Mouse (Mus musculus) stomach, embryonic 15.5 days (tissue): ENCODE measurements around the gene Ccl28. TPM values are rescaled to one million over a fixed set of nuclear protein-coding genes. Genes with fewer than 3 reads are reported as not detected.
"Not testable (repeated sequence)": the region's sequence is repeated elsewhere in the genome, so short reads cannot be mapped to it uniquely, and the experiment has no call there.

ENCODE experiments used
- ATAC-seq: fragments of 200-750 bp; cut with Nextera tagmentation; 2 replicates; pipeline ENCODE4 v1.8.0; 2017; ENCODE audit warnings: low read depth, moderate number of reproducible peaks, moderate TSS enrichment; ENCODE audit not compliant: insufficient read depth, low FRiP score
- H3K27ac ChIP-seq: fragments of 300-500 bp; sonication (generic); 2 replicates; pipeline ENCODE4 v1.5.1; 2015; ENCODE audit warnings: mild to moderate bottlenecking, inconsistent platforms
- H3K27me3 ChIP-seq: fragments of 300-500 bp; sonication (generic); replicated peaks from 2 replicates; pipeline ENCODE4 v1.6.1; 2015; ENCODE audit warnings: inconsistent platforms
- H3K36me3 ChIP-seq: fragments of 300-500 bp; sonication (generic); 2 replicates; pipeline ENCODE4 v1.6.1; 2015; ENCODE audit warnings: inconsistent platforms
- H3K4me1 ChIP-seq: fragments of 300-500 bp; sonication (generic); 2 replicates; pipeline ENCODE4 v1.6.1; 2015; ENCODE audit warnings: inconsistent platforms
- H3K4me2 ChIP-seq: fragments of 300-500 bp; sonication (generic); 2 replicates; pipeline ENCODE4 v1.6.1; 2015; ENCODE audit warnings: mild to moderate bottlenecking, inconsistent platforms
- H3K4me3 ChIP-seq: fragments of 300-500 bp; sonication (generic); replicated peaks from 2 replicates; pipeline ENCODE4 v1.5.1; 2015; ENCODE audit warnings: inconsistent platforms
- H3K9ac ChIP-seq: fragments of 300-500 bp; sonication (generic); 2 replicates; pipeline ENCODE4 v1.6.1; 2015; ENCODE audit warnings: inconsistent platforms
- H3K9me3 ChIP-seq: fragments of 300-500 bp; sonication (generic); 2 replicates; pipeline ENCODE4 v1.6.1; 2016; ENCODE audit warnings: inconsistent platforms
- WGBS: fragments of 180-500 bp; shearing (Covaris S2); methylation state at CpG from one replicate; pipeline ENCODE4 v1.1.7; 2015; 5-methylcytosine and 5-hydroxymethylcytosine counted together
- polyA plus RNA-seq: library from polyadenylated mRNA; unstranded; fragments of >200 nt; fragmentation: Nextera tagmentation; extraction: Ambion mirVana; gene quantifications from 2 replicates; pipeline ENCODE4 v1.2.1, GENCODE M21; 2015

Ccl28 gene
- polyA plus RNA-seq, 1 experiment from 2014 or later: 0.10 TPM

GRCm38 (mm10) chr13:119654734-119655133, 31.1 kb downstream of the Ccl28 start:
- ATAC-seq: no peak
- Histone ChIP-seq H3K4me2 (no peak overlapping the region), H3K27ac (no peak overlapping the region), H3K27me3 (no peaks in the 10 kb centered on the region), H3K9me3 (no peaks in the 10 kb centered on the region), H3K36me3 (no peaks in the 10 kb centered on the region), H3K4me3 (no peak overlapping the region), H3K4me1 (no peaks in the 10 kb centered on the region), H3K9ac (no peak overlapping the region)
- WGBS: 82% methylated on average over 2 of the region's 2 CpGs

GRCm38 (mm10) chr13:119656246-119656645, 32.6 kb downstream of the Ccl28 start:
- Histone ChIP-seq H3K36me3 (no peaks in the 10 kb centered on the region), H3K4me3 (no peak overlapping the region), H3K9ac (no peak overlapping the region), H3K4me2 (no peak overlapping the region), H3K27me3 (no peaks in the 10 kb centered on the region), H3K27ac (no peak overlapping the region), H3K4me1 (no peaks in the 10 kb centered on the region), H3K9me3 (no peaks in the 10 kb centered on the region)
- WGBS: 83% methylated on average over 2 of the region's 2 CpGs
- no peak for ATAC-seq

- no peak for ATAC-seq
- no peaks in the 10 kb centered on the region for H3K36me3 ChIP-seq
- H3K4me2 ChIP-seq: no peak overlapping the region
- H3K4me3 ChIP-seq: no peak overlapping the region
- 79% methylated on average over 6 of the region's 6 CpGs for WGBS
- no peaks in the 10 kb centered on the region for H3K4me1 ChIP-seq
- no peak overlapping the region for H3K9ac ChIP-seq
- H3K27me3 ChIP-seq: no peaks in the 10 kb centered on the region
- no peaks in the 10 kb centered on the region for H3K9me3 ChIP-seq
- H3K27ac ChIP-seq: no peak overlapping the region
Observed at GRCm38 (mm10) chr13:119656846-119657416, 33.3 kb downstream of the Ccl28 start.

- not testable (repeated sequence) for H3K4me3 ChIP-seq, H3K4me1 ChIP-seq, ATAC-seq, H3K9me3 ChIP-seq, H3K27ac ChIP-seq, H3K36me3 ChIP-seq, H3K9ac ChIP-seq, H3K4me2 ChIP-seq, H3K27me3 ChIP-seq
- 65% methylated on average over 7 of the region's 9 CpGs for WGBS
Observed at GRCm38 (mm10) chr13:119661420-119661819, 37.8 kb downstream of the Ccl28 start.

- no peak overlapping the region for H3K4me2 ChIP-seq
- no peak overlapping the region for H3K4me3 ChIP-seq
- no peak overlapping the region for H3K27ac ChIP-seq
- no peak for ATAC-seq
- H3K4me1 ChIP-seq: no peaks in the 10 kb centered on the region
- WGBS: 43% methylated on average over 8 of the region's 8 CpGs
- H3K9ac ChIP-seq: no peak overlapping the region
- H3K9me3 ChIP-seq: no peaks in the 10 kb centered on the region
- H3K27me3 ChIP-seq: no peaks in the 10 kb centered on the region
- no peaks in the 10 kb centered on the region for H3K36me3 ChIP-seq
Observed at GRCm38 (mm10) chr13:119678794-119679193, 55.2 kb downstream of the Ccl28 start.

GRCm38 (mm10) chr13:119679721-119680120, 56.1 kb downstream of the Ccl28 start:
- no peaks in the 10 kb centered on the region for H3K36me3 ChIP-seq
- no peaks in the 10 kb centered on the region for H3K9me3 ChIP-seq
- H3K27ac ChIP-seq: no peak overlapping the region
- no peak overlapping the region for H3K4me3 ChIP-seq
- no peak overlapping the region for H3K4me2 ChIP-seq
- WGBS: 69% methylated on average over 2 of the region's 2 CpGs
- no peaks in the 10 kb centered on the region for H3K27me3 ChIP-seq
- no peaks in the 10 kb centered on the region for H3K4me1 ChIP-seq
- no peak for ATAC-seq
- H3K9ac ChIP-seq: no peak overlapping the region

GRCm38 (mm10) chr13:119681161-119681560, 57.5 kb downstream of the Ccl28 start:
- Histone ChIP-seq H3K27ac (no peak overlapping the region), H3K9ac (no peak overlapping the region), H3K27me3 (no peaks in the 10 kb centered on the region), H3K9me3 (no peaks in the 10 kb centered on the region), H3K4me1 (no peaks in the 10 kb centered on the region), H3K4me2 (no peak overlapping the region), H3K4me3 (no peak overlapping the region), H3K36me3 (no peaks in the 10 kb centered on the region)
- ATAC-seq: no peak
- WGBS: 62% methylated on average over 3 of the region's 3 CpGs

GRCm38 (mm10) chr13:119684416-119685177, 61.0 kb downstream of the Ccl28 start:
- H3K4me2 ChIP-seq: no peak overlapping the region
- no peaks in the 10 kb centered on the region for H3K4me1 ChIP-seq
- WGBS: 55% methylated on average over 11 of the region's 11 CpGs
- H3K4me3 ChIP-seq: no peak overlapping the region
- no peaks in the 10 kb centered on the region for H3K27me3 ChIP-seq
- no peak for ATAC-seq
- no peak overlapping the region for H3K27ac ChIP-seq
- H3K9me3 ChIP-seq: no peaks in the 10 kb centered on the region
- no peak overlapping the region for H3K9ac ChIP-seq
- H3K36me3 ChIP-seq: no peaks in the 10 kb centered on the region

GRCm38 (mm10) chr13:119689709-119690038, 66.1 kb downstream of the Ccl28 start:
- Histone ChIP-seq H3K36me3 (no peaks in the 10 kb centered on the region), H3K9ac (no peak overlapping the region), H3K4me3 (peak overlapping the region; percentile 83), H3K9me3 (no peaks in the 10 kb centered on the region), H3K4me2 (peak overlapping the region; percentile 48), H3K27ac (peak overlapping the region; percentile 12; the same call in 1 of the 2 replicates), H3K27me3 (no peaks in the 10 kb centered on the region), H3K4me1 (peaks cover 11% of the 10 kb centered on the region; the same call in 1 of the 2 replicates)
- WGBS: 12% methylated on average over 5 of the region's 5 CpGs
- ATAC-seq: no peak

GRCm38 (mm10) chr13:119690039-119690728, 66.6 kb downstream of the Ccl28 start, which contains the start of gene Hmgcs1:
Gene Hmgcs1, plus strand, starts transcription at chr13:119690379.
- ATAC-seq: peak; percentile 99

GRCm38 (mm10) chr13:119690876-119691620, 67.4 kb downstream of the Ccl28 start:
- no peak for ATAC-seq
- WGBS: 2% methylated on average over 7 of the region's 7 CpGs
- peak overlapping the region; percentile 62 for H3K4me2 ChIP-seq
- H3K27ac ChIP-seq: peak overlapping the region; percentile 96
- H3K9me3 ChIP-seq: no peaks in the 10 kb centered on the region
- peak overlapping the region; percentile 84 for H3K9ac ChIP-seq
- peak overlapping the region; percentile 83 for H3K4me3 ChIP-seq
- no peaks in the 10 kb centered on the region for H3K36me3 ChIP-seq
- H3K4me1 ChIP-seq: peaks cover 13% of the 10 kb centered on the region; the same call in 1 of the 2 replicates
- no peaks in the 10 kb centered on the region for H3K27me3 ChIP-seq

More at GRCm38 (mm10) chr13:119690039-119690728, 66.6 kb downstream of the Ccl28 start, which contains the start of gene Hmgcs1:
- H3K9ac ChIP-seq: peak within 1 kb of the TSS; percentile 84
- peak within 1 kb of the TSS; percentile 62 for H3K4me2 ChIP-seq
- H3K27ac ChIP-seq: peak within 1 kb of the TSS; percentile 96
- peaks cover 13% of the 10 kb centered on the region; the same call in 1 of the 2 replicates for H3K4me1 ChIP-seq
- H3K9me3 ChIP-seq: no peaks in the 10 kb centered on the region
- no peaks in the 10 kb centered on the region for H3K36me3 ChIP-seq
- under 1% methylated on average over 59 of the region's 59 CpGs for WGBS
- peak within 1 kb of the TSS; percentile 83 for H3K4me3 ChIP-seq
- no peaks in the 10 kb centered on the region for H3K27me3 ChIP-seq
